Mouse (Mus musculus): ENCODE measurements at regions not wholly inside any gene's neighbourhood (a gene's known extent, or its start where the extent isn't known, plus 50 kb on each side); places are given as distances from the start of the nearest gene placed in this dataset.

GRCm38 (mm10) chr1:75931852-75932251 lies 385.8 kb downstream of the Slc4a3 start:
- dilution Hi-C loops (cut with MboI; ENCODE audit: extremely low pct_ligation_motif_present, extremely low pct_unique_long_range_greater_than_20kb, low sequenced_read_pairs) (no loop called here), in situ Hi-C loops (cut with MboI; ENCODE audit: low pct_ligation_motif_present, low pct_unique_long_range_greater_than_20kb, low sequenced_read_pairs) (no loop called here)
- H3K4me1 ChIP-seq (ENCODE audit: control insufficient read depth in 1 of 2, insufficient read depth in 2 of 2): no peaks in the 10 kb centered on the region
- H3K27ac ChIP-seq (ENCODE audit: insufficient read depth, low read depth): no peak overlapping the region
- no peak overlapping the region for H3K4me2 ChIP-seq (ENCODE audit: insufficient read depth, low read depth, poor library complexity, severe bottlenecking)
- no peak for DNase-seq (ENCODE audit: extremely low read depth)
- no peaks in the 10 kb centered on the region for H3K36me3 ChIP-seq (replicated peaks in 1 of 2; ENCODE audit: control insufficient read depth in 1 of 2, insufficient read depth in 1 of 2, low read length in 1 of 2)
- no peaks in the 10 kb centered on the region for H3K9me3 ChIP-seq (replicated peaks; ENCODE audit: low read length)
- H3K79me2 ChIP-seq (replicated peaks; ENCODE audit: control insufficient read depth, extremely low read depth, insufficient read depth, poor library complexity, severe bottlenecking): no peaks in the 10 kb centered on the region
- H3K4me3 ChIP-seq (replicated peaks in 1 of 3; ENCODE audit: low read depth in 2 of 3, low read length in 2 of 3, poor library complexity in 1 of 3): no peak overlapping the region
- H3K27me3 ChIP-seq (replicated peaks): no peaks in the 10 kb centered on the region
- TF ChIP-seq JUN (IDR thresholded peaks at IDR 0.05; ENCODE audit: insufficient read depth, low read depth, low read length) (no peak), EP300 (IDR thresholded peaks at IDR 0.05; ENCODE audit: low read length) (no peak), ZNF384 (IDR thresholded peaks at IDR 0.05; ENCODE audit: low read depth, low read length) (no peak), UBTF (IDR thresholded peaks at IDR 0.05; ENCODE audit: low read depth, low read length) (no peak), RAD21 (IDR thresholded peaks at IDR 0.05; ENCODE audit: low read depth, low read length) (no peak), TBP (conservative IDR thresholded peaks at IDR 0.05; ENCODE audit: low read depth, low read length) (no peak), USF1 (IDR thresholded peaks at IDR 0.05; ENCODE audit: low read depth, low read length) (no peak), CHD1 (IDR thresholded peaks at IDR 0.05; ENCODE audit: low read depth, low read length) (no peak), POLR2A (IDR thresholded peaks at IDR 0.05; ENCODE audit: low read depth, low read length) (no peak), NELFE (IDR thresholded peaks at IDR 0.05; ENCODE audit: low read depth, low read length) (no peak), RCOR1 (conservative IDR thresholded peaks at IDR 0.05; ENCODE audit: low read depth, low read length) (no peak)
- H3K9ac ChIP-seq (ENCODE audit: insufficient read depth, low read depth): no peak overlapping the region

GRCm38 (mm10) chr1:75933831-75934230 lies 387.8 kb downstream of the Slc4a3 start:
- H3K36me3 ChIP-seq (replicated peaks in 1 of 2; ENCODE audit: control insufficient read depth in 1 of 2, insufficient read depth in 1 of 2, low read length in 1 of 2): no peaks in the 10 kb centered on the region
- no peak overlapping the region for H3K4me3 ChIP-seq (replicated peaks in 1 of 3; ENCODE audit: low read depth in 2 of 3, low read length in 2 of 3, poor library complexity in 1 of 3)
- TF ChIP-seq ELF1 (IDR thresholded peaks at IDR 0.05; ENCODE audit: low read depth, low read length) (no peak), KAT2A (IDR thresholded peaks at IDR 0.05; ENCODE audit: insufficient replicate concordance, low read length) (no peak), USF1 (IDR thresholded peaks at IDR 0.05; ENCODE audit: low read depth, low read length) (no peak), HCFC1 (IDR thresholded peaks at IDR 0.05; ENCODE audit: low read depth, low read length) (no peak), CHD1 (IDR thresholded peaks at IDR 0.05; ENCODE audit: low read depth, low read length) (no peak), USF2 (conservative IDR thresholded peaks at IDR 0.05; ENCODE audit: low read depth, low read length) (no peak)
- no peaks in the 10 kb centered on the region for H3K79me2 ChIP-seq (replicated peaks; ENCODE audit: control insufficient read depth, extremely low read depth, insufficient read depth, poor library complexity, severe bottlenecking)
- no peaks in the 10 kb centered on the region for H3K4me1 ChIP-seq (ENCODE audit: control insufficient read depth in 1 of 2, insufficient read depth in 2 of 2)
- H3K9me3 ChIP-seq (replicated peaks; ENCODE audit: low read length): no peaks in the 10 kb centered on the region
- no peak overlapping the region for H3K9ac ChIP-seq (ENCODE audit: insufficient read depth, low read depth)
- dilution Hi-C loops (cut with MboI; ENCODE audit: extremely low pct_ligation_motif_present, extremely low pct_unique_long_range_greater_than_20kb, low sequenced_read_pairs) (no loop called here), in situ Hi-C loops (cut with MboI; ENCODE audit: low pct_ligation_motif_present, low pct_unique_long_range_greater_than_20kb, low sequenced_read_pairs) (no loop called here)
- H3K27me3 ChIP-seq (replicated peaks): no peaks in the 10 kb centered on the region
- no peak overlapping the region for H3K4me2 ChIP-seq (ENCODE audit: insufficient read depth, low read depth, poor library complexity, severe bottlenecking)
- H3K27ac ChIP-seq (ENCODE audit: insufficient read depth, low read depth): no peak overlapping the region
- no peak for DNase-seq (ENCODE audit: extremely low read depth)

- Histone ChIP-seq H3K9me3 (replicated peaks; ENCODE audit: low read length) (no peaks in the 10 kb centered on the region), H3K9ac (ENCODE audit: insufficient read depth, low read depth) (no peak overlapping the region), H3K27ac (ENCODE audit: insufficient read depth, low read depth) (no peak overlapping the region), H3K36me3 (replicated peaks in 1 of 2; ENCODE audit: control insufficient read depth in 1 of 2, insufficient read depth in 1 of 2, low read length in 1 of 2) (no peaks in the 10 kb centered on the region), H3K4me1 (ENCODE audit: control insufficient read depth in 1 of 2, insufficient read depth in 2 of 2) (no peaks in the 10 kb centered on the region), H3K4me2 (ENCODE audit: insufficient read depth, low read depth, poor library complexity, severe bottlenecking) (no peak overlapping the region), H3K4me3 (replicated peaks in 1 of 3; ENCODE audit: low read depth in 2 of 3, low read length in 2 of 3, poor library complexity in 1 of 3) (no peak overlapping the region), H3K27me3 (replicated peaks) (no peaks in the 10 kb centered on the region), H3K79me2 (replicated peaks; ENCODE audit: control insufficient read depth, extremely low read depth, insufficient read depth, poor library complexity, severe bottlenecking) (no peaks in the 10 kb centered on the region)
- in situ Hi-C loops (cut with MboI; ENCODE audit: low pct_ligation_motif_present, low pct_unique_long_range_greater_than_20kb, low sequenced_read_pairs) (no loop called here), dilution Hi-C loops (cut with MboI; ENCODE audit: extremely low pct_ligation_motif_present, extremely low pct_unique_long_range_greater_than_20kb, low sequenced_read_pairs) (no loop called here)
- TF ChIP-seq ZNF384 (IDR thresholded peaks at IDR 0.05; ENCODE audit: low read depth, low read length): no peak
- TF ChIP-seq POLR2AphosphoS2 (IDR thresholded peaks at IDR 0.05; ENCODE audit: low read depth, low read length): no peak
- TF ChIP-seq KAT2A (IDR thresholded peaks at IDR 0.05; ENCODE audit: insufficient replicate concordance, low read length): no peak
- TF ChIP-seq USF2 (conservative IDR thresholded peaks at IDR 0.05; ENCODE audit: low read depth, low read length): no peak
- no peak for TF ChIP-seq GABPA (IDR thresholded peaks at IDR 0.05; ENCODE audit: insufficient replicate concordance, low read depth, low read length)
- TF ChIP-seq ZC3H11A (IDR thresholded peaks at IDR 0.05; ENCODE audit: low read depth, low read length): no peak
- TF ChIP-seq IRF4 (IDR thresholded peaks at IDR 0.05; ENCODE audit: low read depth, low read length): no peak
- no peak for DNase-seq (ENCODE audit: extremely low read depth)
Measured at GRCm38 (mm10) chr1:75934761-75935160, 388.7 kb downstream of the Slc4a3 start.

Measured in CH12.LX (cell line).